Mouse (Mus musculus) hindbrain, postnatal 0 days (tissue): Measurements from ENCODE around the gene Fkbp5. TPM values are rescaled to one million over a fixed set of nuclear protein-coding genes. Genes with fewer than 3 reads are reported as not detected.

Experiments used
- ATAC-seq: fragments of 200-750 bp; cut with Nextera tagmentation; 2 replicates; pipeline ENCODE4 v1.8.0; 2017; ENCODE audit warnings: mild to moderate bottlenecking, moderate TSS enrichment, moderate library complexity
- DNase-seq: peaks from one replicate; pipeline ENCODE4 v3.0.0-alpha.2; 2015; ENCODE audit warnings: low spot score
- H3K27ac ChIP-seq: fragments of 300-500 bp; sonication (generic); 2 replicates; pipeline ENCODE4 v1.5.1; 2014; ENCODE audit warnings: mild to moderate bottlenecking
- H3K27me3 ChIP-seq: fragments of 300-500 bp; sonication (generic); 2 replicates; pipeline ENCODE4 v1.6.1; 2014; ENCODE audit warnings: low read length, mixed read lengths; ENCODE audit not compliant: insufficient read depth
- H3K36me3 ChIP-seq: fragments of 300-500 bp; sonication (generic); 2 replicates; pipeline ENCODE4 v1.6.1; 2014; ENCODE audit warnings: low read length, mixed read lengths; ENCODE audit not compliant: insufficient read depth
- H3K4me1 ChIP-seq: fragments of 300-500 bp; sonication (generic); 2 replicates; pipeline ENCODE4 v1.6.1; 2014; ENCODE audit warnings: antibody characterized with exemption, low read length, mixed read lengths; ENCODE audit not compliant: insufficient read depth
- H3K4me2 ChIP-seq: fragments of 300-500 bp; sonication (generic); 2 replicates; pipeline ENCODE4 v1.6.1; 2014; ENCODE audit warnings: low read depth, mild to moderate bottlenecking, low read length, moderate library complexity, mixed read lengths
- H3K4me3 ChIP-seq: fragments of 300-500 bp; sonication (generic); 2 replicates; pipeline ENCODE4 v1.5.1; 2014; ENCODE audit warnings: low read length
- H3K9ac ChIP-seq: fragments of 300-500 bp; sonication (generic); replicated peaks from 2 replicates; pipeline ENCODE4 v1.6.1; 2014; ENCODE audit warnings: mild to moderate bottlenecking, low read length, moderate library complexity, mixed read lengths
- H3K9me3 ChIP-seq: fragments of 300-500 bp; sonication (generic); 2 replicates; pipeline ENCODE4 v1.6.1; 2016; ENCODE audit warnings: low read length, mixed read lengths
- CTCF ChIP-seq: IDR thresholded peaks from 2 replicates; pipeline ENCODE4 v1.5.1; 2016; ENCODE audit warnings: antibody characterized with exemption, control low read depth, low read depth
- WGBS: fragments of 180-500 bp; shearing (Covaris S2); extraction: QIAGEN DNeasy Blood & Tissue Kit; methylation state at CpG from one replicate; pipeline ENCODE4 v1.1.7; 2014; 5-methylcytosine and 5-hydroxymethylcytosine counted together
- polyA plus RNA-seq: library from polyadenylated mRNA; unstranded; fragments of >200 nt; fragmentation: Nextera tagmentation; extraction: Ambion mirVana; gene quantifications from 2 replicates; pipeline ENCODE4 v1.2.1, GENCODE M21; 2015
- total RNA-seq: library from RNA; depleted of rRNA; stranded (reverse); fragments of >200 nt; gene quantifications from 2 replicates; pipeline ENCODE4 v1.2.3, GENCODE M21; 2014

Fkbp5 gene
- total and polyA plus RNA-seq, 2 experiments from 2014 or later, result 20.0 to 27.5 TPM

DNA sequence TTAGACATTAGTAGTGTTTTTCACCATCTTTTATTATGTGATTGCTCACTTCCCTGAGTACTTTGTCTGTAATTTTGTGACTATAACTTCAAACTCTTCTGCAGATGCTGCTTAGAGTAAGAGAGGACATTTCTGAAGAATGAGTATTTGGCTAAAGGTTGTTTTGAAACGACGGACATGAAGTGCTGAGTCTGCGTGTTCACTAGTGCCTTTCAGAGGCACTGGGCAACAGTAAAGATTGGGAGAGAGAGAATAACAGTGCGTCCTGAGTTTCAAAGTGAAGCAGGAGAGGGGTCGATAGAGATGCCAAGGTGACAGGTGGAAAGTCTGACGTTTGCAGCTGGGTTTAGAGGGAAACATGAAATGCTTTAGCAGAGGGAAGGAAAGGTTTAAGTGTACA, 69.1 kb downstream of the Fkbp5 start:
- no peak for ATAC-seq
- Histone ChIP-seq H3K27ac (no peak overlapping the region), H3K9me3 (no peaks in the 10 kb centered on the region), H3K4me3 (no peak overlapping the region), H3K36me3 (no peaks in the 10 kb centered on the region), H3K4me2 (no peak overlapping the region), H3K27me3 (no peaks in the 10 kb centered on the region), H3K4me1 (no peaks in the 10 kb centered on the region), H3K9ac (no peak overlapping the region)
- WGBS, result 72% methylated on average over 6 of the region's 6 CpGs
- no peak for TF ChIP-seq CTCF
- DNase-seq, result no peak

DNA sequence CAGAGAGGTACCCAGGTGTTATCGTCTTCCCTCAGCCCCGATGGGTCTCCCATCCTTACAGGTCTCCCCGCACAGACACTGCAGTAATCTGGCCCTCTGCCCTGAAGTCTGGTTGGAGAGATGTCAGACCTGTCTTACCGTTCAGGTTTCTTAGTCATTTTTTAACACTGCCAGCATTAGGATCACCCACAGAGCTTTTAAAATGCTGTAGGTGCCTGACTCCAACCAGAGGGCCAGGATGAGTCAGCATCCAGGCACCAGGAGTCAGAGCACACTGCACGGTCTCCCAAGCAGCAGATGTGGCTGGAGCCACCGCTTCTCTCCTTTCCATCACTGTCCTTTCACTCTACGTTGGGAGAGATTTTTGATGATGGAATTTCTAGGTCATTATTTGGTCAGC, 69.5 kb downstream of the Fkbp5 start:
- DNase-seq (no peak), ATAC-seq (no peak)
- no peaks in the 10 kb centered on the region for H3K4me1 ChIP-seq
- no peak overlapping the region for H3K4me3 ChIP-seq
- H3K36me3 ChIP-seq, result no peaks in the 10 kb centered on the region
- no peak overlapping the region for H3K9ac ChIP-seq
- H3K27ac ChIP-seq, result no peak overlapping the region
- no peak for TF ChIP-seq CTCF
- no peaks in the 10 kb centered on the region for H3K27me3 ChIP-seq
- no peak overlapping the region for H3K4me2 ChIP-seq
- 70% methylated on average over 7 of the region's 7 CpGs for WGBS
- H3K9me3 ChIP-seq, result no peaks in the 10 kb centered on the region

GRCm38 (mm10) chr17:28446820-28447168, 70.5 kb downstream of the Fkbp5 start:
- no peaks in the 10 kb centered on the region for H3K36me3 ChIP-seq
- no peak overlapping the region for H3K4me3 ChIP-seq
- no peak for TF ChIP-seq CTCF
- H3K9ac ChIP-seq, result no peak overlapping the region
- no peaks in the 10 kb centered on the region for H3K9me3 ChIP-seq
- ATAC-seq (no peak), DNase-seq (no peak)
- no peaks in the 10 kb centered on the region for H3K27me3 ChIP-seq
- H3K4me2 ChIP-seq, result no peak overlapping the region
- no peak overlapping the region for H3K27ac ChIP-seq
- 74% methylated on average over 5 of the region's 5 CpGs for WGBS
- no peaks in the 10 kb centered on the region for H3K4me1 ChIP-seq

GRCm38 (mm10) chr17:28445886-28446819, 71.2 kb downstream of the Fkbp5 start:
- ATAC-seq (no peak), DNase-seq (no peak)
- Histone ChIP-seq H3K27ac (no peak overlapping the region), H3K4me1 (no peaks in the 10 kb centered on the region), H3K9me3 (no peaks in the 10 kb centered on the region), H3K36me3 (no peaks in the 10 kb centered on the region), H3K9ac (no peak overlapping the region), H3K27me3 (no peaks in the 10 kb centered on the region), H3K4me2 (no peak overlapping the region), H3K4me3 (no peak overlapping the region)
- no peak for TF ChIP-seq CTCF
- WGBS, result 87% methylated on average over 12 of the region's 12 CpGs

- Histone ChIP-seq H3K4me1 (no peaks in the 10 kb centered on the region), H3K27ac (no peak overlapping the region), H3K4me2 (no peak overlapping the region), H3K9me3 (no peaks in the 10 kb centered on the region), H3K27me3 (no peaks in the 10 kb centered on the region), H3K9ac (no peak overlapping the region), H3K4me3 (no peak overlapping the region), H3K36me3 (0 out of 2 replicates have a peak, but pooled peaks cover 5% of the 10 kb centered on the region)
- TF ChIP-seq CTCF, result no peak
- DNase-seq (no peak), ATAC-seq (no peak)
- 68% methylated on average over 6 of the region's 6 CpGs for WGBS
These were observed 74.7 kb downstream of the Fkbp5 start for GRCm38 (mm10) chr17:28442661-28443060.

DNA sequence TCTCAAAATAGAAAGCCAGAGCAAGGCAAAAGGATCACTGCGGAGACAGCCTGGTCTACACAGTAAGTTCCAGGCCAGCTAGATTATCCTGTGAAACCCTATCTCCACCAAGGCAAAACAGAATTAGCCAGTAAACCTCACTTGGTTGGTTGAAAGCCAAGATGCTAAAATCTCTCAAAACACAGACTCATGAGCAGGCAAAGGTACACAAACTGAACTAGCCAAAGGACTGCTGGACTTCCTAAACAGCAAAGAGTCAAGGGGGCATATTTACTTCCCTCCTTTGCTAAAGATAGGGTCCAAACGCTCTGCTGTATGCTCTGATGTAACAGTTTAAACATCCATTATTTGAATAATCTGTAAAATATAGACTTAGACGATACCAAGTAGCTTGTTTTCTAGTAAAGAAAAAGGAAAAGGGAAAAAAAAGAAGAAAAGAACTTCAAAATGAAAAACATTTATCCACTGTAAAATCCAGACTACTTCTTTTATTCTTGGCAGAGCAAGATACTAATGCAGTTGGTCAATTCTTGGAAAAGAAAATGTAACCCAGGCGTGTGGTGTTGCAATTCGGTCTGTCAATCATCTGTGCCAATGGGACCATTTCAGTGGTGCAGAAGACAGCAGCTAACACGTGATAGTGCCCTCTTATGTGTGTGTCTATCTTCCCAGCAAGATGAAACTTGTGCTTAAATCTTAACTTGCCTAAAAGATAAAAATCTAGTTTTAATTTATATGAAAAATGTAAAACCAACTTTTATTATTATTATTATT, 78.8 kb downstream of the Fkbp5 start:
- no peak for ATAC-seq
- no peak for TF ChIP-seq CTCF
- H3K9me3 ChIP-seq, result no peaks in the 10 kb centered on the region
- H3K9ac ChIP-seq, result no peak overlapping the region
- no peak overlapping the region for H3K4me2 ChIP-seq
- peaks cover 5% of the 10 kb centered on the region; the same call in 1 of the 2 replicates for H3K36me3 ChIP-seq
- no peak overlapping the region for H3K27ac ChIP-seq
- no peak for DNase-seq
- H3K4me3 ChIP-seq, result no peak overlapping the region
- H3K27me3 ChIP-seq, result no peaks in the 10 kb centered on the region
- H3K4me1 ChIP-seq, result no peaks in the 10 kb centered on the region
- 82% methylated on average over 6 of the region's 6 CpGs for WGBS
